Mouse (Mus musculus) E14TG2a.4 (cell line): ENCODE results near the gene 4930404H24Rik.
A peak's percentile ranks its signal among the peaks of the same experiment; 100 is the strongest.

Experiments used
- H3K27me3 ChIP-seq: 2 replicates; pipeline ENCODE4 v1.6.1; 2014; ENCODE audit warnings: low read length, control low read depth; ENCODE audit not compliant: insufficient read depth
- H3K36me3 ChIP-seq: 2 replicates; pipeline ENCODE4 v1.6.1; 2014; ENCODE audit warnings: low read length, control low read depth; ENCODE audit not compliant: insufficient read depth
- H3K4me1 ChIP-seq: replicated peaks from 2 replicates; pipeline ENCODE4 v1.6.1; 2014; ENCODE audit warnings: low read depth, low read length, control low read depth
- H3K4me3 ChIP-seq: replicated peaks from 2 replicates; pipeline ENCODE4 v1.5.1; 2014; ENCODE audit warnings: mild to moderate bottlenecking, low read length
- H3K9me3 ChIP-seq: 2 replicates; pipeline ENCODE4 v1.6.1; 2014; ENCODE audit warnings: low read length, control low read depth
- CTCF ChIP-seq: conservative IDR thresholded peaks from 2 replicates; pipeline ENCODE4 v1.5.1; 2014; ENCODE audit warnings: low read length
- NANOG ChIP-seq: IDR thresholded peaks from 2 replicates; pipeline ENCODE4 v1.6.1; 2014; ENCODE audit warnings: borderline replicate concordance, low read length, mixed read lengths
- POU5F1 ChIP-seq: IDR thresholded peaks from 2 replicates; pipeline ENCODE4 v1.6.1; 2014; ENCODE audit warnings: low read length, borderline replicate concordance

4930404H24Rik gene

DNA sequence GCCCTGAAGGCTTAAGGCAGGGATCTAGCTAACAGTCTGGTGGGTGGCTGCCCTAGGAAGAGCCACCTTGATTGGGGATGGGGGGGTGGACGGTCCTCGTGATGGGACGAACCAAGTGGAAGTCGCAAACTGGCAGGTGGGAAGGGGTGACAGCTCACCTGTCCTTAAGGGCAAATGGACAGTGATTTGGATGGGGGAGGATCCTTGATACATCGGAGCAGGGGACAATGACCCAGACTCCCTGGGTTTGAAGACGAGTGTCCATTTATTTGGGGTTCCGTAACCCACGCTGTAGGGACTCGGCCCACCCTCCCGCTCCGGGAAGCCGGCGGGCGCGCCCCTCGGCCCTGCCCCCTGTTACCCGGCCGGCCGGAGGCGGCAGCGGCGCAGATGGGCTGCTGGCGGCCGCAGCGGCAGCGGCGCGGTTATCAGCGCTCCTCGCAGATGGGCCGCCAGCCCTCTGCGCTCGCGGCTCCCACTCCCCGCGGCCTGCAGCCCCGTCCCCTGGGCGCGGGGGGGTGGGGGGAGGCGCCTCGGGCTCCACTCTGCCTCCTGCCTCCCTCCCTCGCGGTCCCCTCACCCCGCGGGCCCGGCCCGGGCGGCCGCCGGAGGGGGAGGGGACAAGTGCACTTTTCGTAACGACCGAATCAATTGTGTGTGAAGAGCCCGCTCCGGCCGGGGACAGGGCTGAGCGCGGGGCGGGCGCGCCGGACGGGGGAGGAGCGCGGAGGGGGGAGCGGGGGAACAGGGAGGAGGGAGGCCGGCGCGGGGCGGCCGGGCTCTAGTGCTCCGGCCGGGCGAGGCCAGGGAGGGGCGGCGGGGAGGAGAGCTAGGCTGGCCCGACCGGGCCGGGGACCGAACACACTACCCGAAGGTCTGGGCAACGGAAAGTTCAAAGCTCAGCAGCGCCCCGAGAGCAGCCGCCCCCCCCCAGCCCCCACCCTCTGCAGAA, 35.3 kb downstream of the 4930404H24Rik start:
- peaks cover 54% of the 10 kb centered on the region for H3K4me1 ChIP-seq
- H3K36me3 ChIP-seq: no peaks in the 10 kb centered on the region
- H3K4me3 ChIP-seq: peak overlapping the region; percentile 82
- no peaks in the 10 kb centered on the region for H3K9me3 ChIP-seq
- TF ChIP-seq POU5F1 (no peak), NANOG (no peak), CTCF (no peak)
- peaks cover 69% of the 10 kb centered on the region for H3K27me3 ChIP-seq

DNA sequence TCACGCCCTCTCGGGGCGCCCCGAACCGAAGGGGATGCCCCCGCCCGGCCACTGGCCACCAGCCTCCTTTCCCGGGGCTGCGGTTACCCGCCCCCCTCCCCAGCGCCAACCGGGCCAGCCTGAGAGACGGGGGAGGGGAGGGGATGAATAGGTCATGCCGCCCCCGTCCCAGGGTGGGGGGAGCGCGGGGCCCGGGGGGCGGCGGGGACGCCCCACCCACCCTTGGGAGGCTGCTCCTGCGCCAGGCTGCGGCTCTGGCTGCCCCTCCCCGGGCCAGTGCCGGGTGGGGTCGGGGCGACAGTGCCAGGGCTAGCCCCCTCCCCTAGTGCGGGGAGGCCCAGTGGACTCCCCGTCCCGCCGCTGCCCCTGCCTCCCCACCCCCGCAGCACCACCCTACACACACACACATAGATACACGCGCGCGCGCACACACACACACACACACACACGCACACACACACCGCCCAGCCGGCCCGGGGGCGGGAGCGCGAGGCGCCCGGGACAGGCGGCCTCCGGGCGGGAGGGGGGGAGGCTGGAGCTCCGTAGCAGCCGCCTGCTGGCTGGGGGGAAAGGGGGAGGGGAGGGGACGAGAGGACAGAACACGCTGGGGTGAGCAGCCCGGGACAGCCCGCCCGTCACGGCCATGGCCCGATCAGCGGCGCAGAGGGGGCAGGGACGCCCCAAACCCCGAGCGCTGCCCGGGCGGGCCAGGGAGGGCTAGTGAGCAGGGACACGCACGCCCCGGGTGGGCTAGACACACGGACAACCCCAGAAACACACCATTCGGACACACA, 36.2 kb downstream of the 4930404H24Rik start:
- Histone ChIP-seq H3K9me3 (no peaks in the 10 kb centered on the region), H3K4me1 (peaks cover 45% of the 10 kb centered on the region), H3K27me3 (peaks cover 65% of the 10 kb centered on the region), H3K4me3 (peak overlapping the region; percentile 82), H3K36me3 (no peaks in the 10 kb centered on the region)
- TF ChIP-seq POU5F1 (no peak), NANOG (no peak), CTCF (no peak)

DNA sequence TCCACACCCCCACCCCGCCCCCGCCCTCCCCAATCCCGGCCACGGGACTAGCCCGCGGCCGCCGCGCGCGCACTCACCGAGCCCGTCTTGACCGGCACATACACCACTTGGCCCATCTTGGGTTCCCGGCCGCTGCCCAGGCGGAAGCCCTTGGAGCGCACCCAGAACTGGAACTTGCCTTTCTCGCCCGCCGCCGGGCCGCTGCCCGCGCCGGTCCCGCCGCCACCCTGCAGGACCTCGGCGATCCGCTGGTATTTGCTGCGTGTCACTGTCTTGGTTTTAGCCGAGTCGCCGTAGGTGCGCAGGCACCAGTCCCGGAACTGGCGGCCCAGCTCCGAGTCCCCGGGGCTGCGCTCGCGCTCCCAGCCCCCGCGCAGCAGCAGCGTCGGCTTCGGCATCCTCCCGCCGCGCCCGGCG, 36.8 kb downstream of the 4930404H24Rik start:
- Histone ChIP-seq H3K36me3 (no peaks in the 10 kb centered on the region), H3K9me3 (peaks cover 3% of the 10 kb centered on the region; the same call in 1 of the 2 replicates), H3K4me3 (peak overlapping the region; percentile 82), H3K4me1 (peaks cover 38% of the 10 kb centered on the region), H3K27me3 (peaks cover 61% of the 10 kb centered on the region)
- no peak for TF ChIP-seq POU5F1

DNA sequence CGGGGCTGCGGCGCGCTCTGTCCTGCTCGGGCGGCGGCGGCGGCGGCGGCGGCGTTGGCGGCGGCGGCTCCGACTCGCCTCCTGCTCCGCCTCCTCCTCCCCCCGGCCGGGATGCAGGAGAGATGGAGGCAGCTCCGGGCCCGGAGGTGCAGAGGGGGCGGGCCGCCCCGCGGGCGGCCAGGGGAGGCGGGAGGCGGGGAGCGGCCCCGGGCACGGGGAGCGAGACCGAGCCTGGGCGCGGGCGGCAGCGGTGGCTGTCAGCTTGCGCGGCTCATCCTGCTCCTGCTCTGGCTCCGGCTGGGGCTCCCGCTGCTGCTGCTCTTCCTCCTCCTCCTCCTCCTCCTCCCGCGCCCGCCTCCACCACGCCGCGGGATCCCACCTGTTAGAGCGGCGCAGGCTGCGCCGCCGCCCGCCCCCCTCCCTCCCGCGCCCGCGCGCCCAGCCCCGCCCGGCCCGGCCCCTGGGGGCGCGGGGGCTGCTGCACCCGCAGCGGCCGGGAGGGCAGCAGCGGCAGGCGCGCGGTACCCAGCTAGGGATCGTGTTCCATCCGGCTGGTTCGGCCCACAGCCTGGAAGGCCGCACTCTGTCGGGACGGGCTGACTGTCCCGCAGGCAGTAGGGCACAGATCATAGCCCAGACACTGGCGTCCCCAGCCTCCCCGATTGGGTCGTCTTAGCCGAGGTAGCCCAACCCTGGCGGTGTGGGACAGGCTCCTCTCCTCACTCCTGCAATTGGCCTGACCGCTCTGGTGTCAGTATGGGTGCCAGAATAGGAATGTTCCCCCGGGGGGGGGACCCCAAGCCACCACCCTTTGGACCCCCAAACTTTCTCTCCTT, 37.6 kb downstream of the 4930404H24Rik start, which contains the start of gene Nol4l:
Nol4l (minus strand) TSS at position 41 of the 836 bp plus-strand sequence.
- no peaks in the 10 kb centered on the region for H3K36me3 ChIP-seq
- peak within 1 kb of the TSS; percentile 82 for H3K4me3 ChIP-seq
- peaks cover 3% of the 10 kb centered on the region; the same call in 1 of the 2 replicates for H3K9me3 ChIP-seq
- peaks cover 35% of the 10 kb centered on the region for H3K4me1 ChIP-seq
- H3K27me3 ChIP-seq: peaks cover 61% of the 10 kb centered on the region
- TF ChIP-seq POU5F1 (no peak), NANOG (no peak), CTCF (no peak)

DNA sequence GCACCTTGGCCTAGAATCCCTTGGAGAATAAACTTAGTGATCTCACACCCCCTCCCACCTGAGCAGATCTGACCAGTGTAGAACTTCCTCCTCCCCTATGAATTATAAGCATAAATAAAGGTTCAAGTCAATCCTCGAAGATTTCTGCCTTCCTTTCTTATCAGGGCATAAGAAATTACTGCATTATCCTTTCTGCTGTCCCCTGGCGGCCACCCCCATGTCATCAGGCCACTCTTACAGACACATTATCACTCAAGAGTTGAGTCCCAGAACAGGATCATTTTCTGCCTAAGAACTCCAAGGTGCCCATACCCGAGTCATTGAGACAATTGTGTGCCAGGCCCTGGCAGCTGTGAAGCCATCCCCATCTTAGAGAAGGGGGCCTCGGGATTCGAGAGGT, 38.4 kb downstream of the 4930404H24Rik start:
- H3K9me3 ChIP-seq: peaks cover 3% of the 10 kb centered on the region; the same call in 1 of the 2 replicates
- peak overlapping the region; percentile 82; the same call in 1 of the 2 replicates for H3K4me3 ChIP-seq
- H3K4me1 ChIP-seq: peaks cover 27% of the 10 kb centered on the region
- H3K36me3 ChIP-seq: no peaks in the 10 kb centered on the region
- peaks cover 60% of the 10 kb centered on the region for H3K27me3 ChIP-seq
- TF ChIP-seq POU5F1 (no peak), CTCF (no peak), NANOG (no peak)

DNA sequence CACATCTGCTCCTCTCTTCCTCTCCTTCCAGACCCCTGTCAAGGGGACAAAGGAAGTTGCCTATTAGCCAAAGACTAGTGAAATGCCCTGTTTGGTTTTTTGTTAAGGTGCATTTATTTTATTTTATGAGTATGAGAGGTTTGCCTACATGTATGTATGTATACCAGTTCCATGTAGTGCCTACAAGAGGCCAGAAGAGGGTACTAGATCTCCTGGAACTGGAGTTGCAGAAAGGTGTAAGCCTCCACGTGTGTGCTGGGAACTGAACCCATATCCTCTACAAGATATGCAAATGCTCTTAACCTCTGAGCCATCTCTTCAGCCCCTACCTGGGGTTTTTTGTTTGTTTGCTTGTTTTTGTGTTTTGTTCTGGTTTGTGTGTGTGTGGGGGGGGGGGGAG, 41.4 kb downstream of the 4930404H24Rik start:
- Histone ChIP-seq H3K27me3 (peaks cover 48% of the 10 kb centered on the region), H3K9me3 (peaks cover 3% of the 10 kb centered on the region; the same call in 1 of the 2 replicates), H3K36me3 (no peaks in the 10 kb centered on the region), H3K4me1 (peaks cover 11% of the 10 kb centered on the region), H3K4me3 (no peak overlapping the region)
- TF ChIP-seq CTCF (0 out of 2 replicates have a peak, but pooled peaks have one; percentile 17), NANOG (no peak), POU5F1 (no peak)

DNA sequence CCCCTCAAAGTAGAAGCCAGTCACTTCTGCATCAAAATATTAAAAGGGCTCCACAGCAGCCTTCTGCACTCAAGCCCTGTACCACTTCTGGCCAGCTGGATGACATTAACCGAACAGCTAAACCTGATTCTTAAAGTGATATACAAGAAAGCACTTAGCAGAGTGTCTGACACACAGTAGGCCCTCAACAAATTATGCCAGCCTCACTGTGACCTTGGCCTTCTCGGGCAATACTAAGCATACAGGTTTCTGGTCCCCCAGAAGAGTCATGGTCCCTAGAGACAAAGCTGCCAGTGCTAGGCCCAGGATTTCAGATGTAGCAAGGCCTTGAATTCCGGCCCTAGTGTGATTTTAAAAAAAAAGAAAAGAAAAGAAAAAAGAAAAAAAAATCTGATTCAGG, 46.3 kb downstream of the 4930404H24Rik start:
- Histone ChIP-seq H3K27me3 (peaks cover 34% of the 10 kb centered on the region), H3K4me3 (no peak overlapping the region), H3K36me3 (no peaks in the 10 kb centered on the region), H3K4me1 (peaks cover 20% of the 10 kb centered on the region), H3K9me3 (peaks cover 3% of the 10 kb centered on the region; the same call in 1 of the 2 replicates)
- TF ChIP-seq POU5F1 (no peak), CTCF (no peak), NANOG (no peak)
